ENCODE assay signal across 35 mouse cellular contexts in genomic region chr9:78111456-78111855, GRCm38 (mm10). TPM values are rescaled to one million over a fixed set of nuclear protein-coding genes. Genes with fewer than 3 reads are reported as not detected.
DNase-seq lines count a peak whose midpoint lies in the region; ATAC-seq and TF ChIP-seq lines count a peak whose summit lies in the region.
"Had no signal": no experiment of that assay in that cellular context is flagged by ENCODE, and none has a peak within 500 bp of the region (broad histone marks: within the 10 kb centered on the region; RNA-seq: fewer than 3 reads in every experiment).

No protein-coding gene starts in this region.

- H3K4me1 ChIP-seq in neural tube, embryonic 13.5 days (replicated peaks): peaks cover 46% of the 10 kb centered on the region

- H3K27ac ChIP-seq in neural tube, embryonic 13.5 days (replicated peaks): no peak overlapping the region
- H3K27ac ChIP-seq in layer of hippocampus, adult 2 months: no peak overlapping the region
- H3K27ac ChIP-seq: embryonic facial prominence, embryonic 12.5 days; embryonic facial prominence, embryonic 15.5 days; heart, embryonic 15.5 days; hindbrain, embryonic 10.5 days; hindbrain, embryonic 13.5 days; intestine, embryonic 15.5 days had no signal

- no peaks in the 10 kb centered on the region for H3K27me3 ChIP-seq in neural tube, embryonic 13.5 days
- H3K27me3 ChIP-seq: embryonic facial prominence, embryonic 12.5 days; embryonic facial prominence, embryonic 15.5 days; heart, embryonic 12.5 days; heart, embryonic 15.5 days; hindbrain, embryonic 13.5 days; intestine, embryonic 15.5 days; Patski had no signal

- no peak overlapping the region for H3K4me3 ChIP-seq in neural tube, embryonic 13.5 days
- no peak overlapping the region for H3K4me3 ChIP-seq in layer of hippocampus, adult 2 months
- H3K4me3 ChIP-seq: embryonic facial prominence, embryonic 12.5 days; embryonic facial prominence, embryonic 15.5 days; heart, embryonic 12.5 days; heart, embryonic 15.5 days; hindbrain, embryonic 10.5 days; hindbrain, embryonic 13.5 days; intestine, embryonic 15.5 days had no signal

- peak; percentile 45 for DNase-seq in cerebellum, adult 9-10 months
- no peak for DNase-seq in cerebellum, adult 11 months
- no peak for DNase-seq in neural tube, embryonic 10.5 days (ENCODE audit: extremely low spot score, low spot score)
- DNase-seq in MEL-GATA-1-ER (ENCODE audit: extremely low read depth, low read depth): peak; percentile 68
- peak; percentile 85 for DNase-seq in adipocyte (ENCODE audit: low spot score)
- no peak for DNase-seq in layer of hippocampus, adult 2 months (ENCODE audit: low spot score in 2 of 2)
- DNase-seq in embryo, embryonic 9.5 days (ENCODE audit: extremely low spot score): no peak
- DNase-seq: adrenal gland, adult 2 months; adrenal gland, postnatal 14 days; cerebellum, adult 11-12 months; cerebellum, adult 8-10 months; cerebellum, postnatal 14 days; forebrain, postnatal 0 days; gastrocnemius, postnatal 25 days; heart, adult 18-20 months; heart, postnatal 10 days; heart, postnatal 36 days had no signal

- no peak for TF ChIP-seq CTCF in layer of hippocampus, adult 2 months (conservative IDR thresholded peaks at IDR 0.05)

- no peak for ATAC-seq in neural tube, embryonic 13.5 days (ENCODE audit: low read depth)
- ATAC-seq: CD4-positive, CD25-positive, alpha-beta regulatory T cell, adult 4 months; forebrain, embryonic 14.5 days; forebrain, postnatal 0 days; hindbrain, embryonic 16.5 days; intestine, embryonic 15.5 days; Patski had no signal

- 0 out of 2 replicates have a peak, but pooled peaks cover under 1% of the 10 kb centered on the region for H3K36me3 ChIP-seq in neural tube, embryonic 13.5 days
- H3K36me3 ChIP-seq: embryonic facial prominence, embryonic 12.5 days; heart, embryonic 15.5 days; intestine, embryonic 15.5 days had no signal

- H3K9ac ChIP-seq in neural tube, embryonic 13.5 days: 0 out of 2 replicates have a peak overlapping the region, but pooled peaks have one; percentile 26
- H3K9ac ChIP-seq: embryonic facial prominence, embryonic 12.5 days; embryonic facial prominence, embryonic 15.5 days; forebrain, postnatal 0 days; heart, embryonic 12.5 days; heart, embryonic 15.5 days; hindbrain, embryonic 13.5 days; intestine, embryonic 15.5 days had no signal

- no peak overlapping the region for H3K4me2 ChIP-seq in neural tube, embryonic 13.5 days
- H3K4me2 ChIP-seq: embryonic facial prominence, embryonic 12.5 days; embryonic facial prominence, embryonic 15.5 days; heart, embryonic 12.5 days; heart, embryonic 15.5 days; hindbrain, embryonic 13.5 days; intestine, embryonic 15.5 days had no signal

- WGBS in neural tube, embryonic 13.5 days: 86% methylated on average over 2 of the region's 2 CpGs

- H3K9me3 ChIP-seq in neural tube, embryonic 13.5 days: no peaks in the 10 kb centered on the region
- H3K9me3 ChIP-seq: embryonic facial prominence, embryonic 12.5 days; embryonic facial prominence, embryonic 15.5 days; heart, embryonic 15.5 days; hindbrain, embryonic 10.5 days; hindbrain, embryonic 13.5 days; intestine, embryonic 15.5 days had no signal

RNA-seq across cellular contexts. Expression of gene Ick, which starts 2.5 kb away (rescaled TPM):
- 37.3 and 40.5 TPM in 2 replicates for polyA plus RNA-seq in neural tube, embryonic 13.5 days (2015; fragmentation: Nextera tagmentation; extraction: Ambion mirVana)
- 10 to 100 TPM; 18.3 to 20.6 TPM for total RNA-seq in layer of hippocampus, adult 2 months (2021)

RNA-seq across cellular contexts. Expression of gene Fbxo9, which starts 2.6 kb away (rescaled TPM):
- 67.7 and 70.0 TPM in 2 replicates for polyA plus RNA-seq in neural tube, embryonic 13.5 days (2015; fragmentation: Nextera tagmentation; extraction: Ambion mirVana)
- 10 to 100 TPM; 86.6 to 86.7 TPM for total RNA-seq in layer of hippocampus, adult 2 months (2021)

RNA-seq across cellular contexts. Expression of gene Gcm1, which starts 59.7 kb away (rescaled TPM):
- polyA plus RNA-seq in neural tube, embryonic 13.5 days (2015; fragmentation: Nextera tagmentation; extraction: Ambion mirVana): not detected in 2 replicates
- not detected for total RNA-seq in layer of hippocampus, adult 2 months (2021)
- total RNA-seq: adrenal gland, adult 2 months; adrenal gland, postnatal 14 days; adrenal gland, postnatal 4 days; forebrain, postnatal 0 days; gastrocnemius, adult 8-10 months; gastrocnemius, postnatal 25 days; heart, adult 18-20 months; heart, postnatal 10 days; heart, postnatal 36 days had no signal
- polyA plus RNA-seq: adrenal gland, adult 2 months; C2C12; CD4-positive, CD25-positive, alpha-beta regulatory T cell, adult 4 months; embryonic facial prominence, embryonic 15.5 days; forebrain, embryonic 11.5 days; forebrain, embryonic 14.5 days; forebrain, postnatal 0 days; frontal cortex, adult 2 months; gonadal fat pad, adult 2 months; heart, embryonic 12.5 days; heart, embryonic 15.5 days; hindbrain, embryonic 13.5 days; hindbrain, embryonic 16.5 days; intestine, embryonic 15.5 days had no signal

Comparison
In these comparisons a context has a peak if more than half of its experiments do, and no peak if none do; other contexts are left out.
1. DNase-seq: peak in cerebellum, adult 9-10 months (single experiment), MEL-GATA-1-ER (single experiment) and adipocyte (single experiment); none in cerebellum, adult 11 months (single experiment), neural tube, embryonic 10.5 days (single experiment), layer of hippocampus, adult 2 months (0 of 2) and embryo, embryonic 9.5 days (single experiment).